Comparison of ENCODE assay signal across 18 mouse cellular contexts in the genomic region with DNA sequence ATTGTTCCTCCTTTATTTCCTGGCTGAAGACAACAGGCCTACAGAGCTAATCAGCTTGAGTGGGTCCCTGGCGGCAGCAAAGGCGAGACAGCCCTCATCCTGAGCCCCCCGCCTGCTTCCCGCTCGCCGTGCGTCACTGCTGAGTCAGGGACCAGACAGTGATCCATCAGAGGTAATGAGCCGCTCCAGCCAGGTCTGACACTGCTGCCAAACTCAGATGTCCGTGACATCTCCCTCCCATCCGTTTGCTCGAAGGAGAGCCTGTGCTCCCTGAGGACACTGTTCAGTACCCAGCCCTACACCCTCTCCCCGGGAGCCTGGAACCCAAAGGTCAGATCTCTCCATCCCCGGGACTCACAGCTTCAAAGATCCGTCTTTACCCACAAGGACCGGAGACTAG. TPM values are rescaled to one million over a fixed set of nuclear protein-coding genes. Genes with fewer than 3 reads are reported as not detected.
DNase-seq lines count a peak whose midpoint lies in the region; ATAC-seq and TF ChIP-seq lines count a peak whose summit lies in the region.
"Had no signal": no experiment of that assay in that cellular context is flagged by ENCODE, and none has a peak within 500 bp of the region (broad histone marks: within the 10 kb centered on the region; RNA-seq: fewer than 3 reads in every experiment).

No protein-coding gene starts in this region.

- H3K4me3 ChIP-seq in midbrain, postnatal 0 days (ENCODE audit: low read depth, low read length) = no peak overlapping the region
- no peak overlapping the region for H3K4me3 ChIP-seq in midbrain, embryonic 11.5 days (ENCODE audit: low read depth, low read length)
- H3K4me3 ChIP-seq: erythroblast, embryonic 14.5 days; heart, embryonic 13.5 days; hindbrain, embryonic 15.5 days; limb, embryonic 15.5 days; megakaryocyte, embryonic 14.5 days; myocyte had no signal

- H3K9me3 ChIP-seq in midbrain, postnatal 0 days (ENCODE audit: low read length) = no peaks in the 10 kb centered on the region
- no peaks in the 10 kb centered on the region for H3K9me3 ChIP-seq in midbrain, embryonic 11.5 days (ENCODE audit: control insufficient read depth, low read length)
- H3K9me3 ChIP-seq: heart, embryonic 13.5 days; hindbrain, embryonic 15.5 days; limb, embryonic 15.5 days; megakaryocyte, embryonic 14.5 days had no signal

- H3K9ac ChIP-seq in midbrain, postnatal 0 days (replicated peaks; ENCODE audit: low read length, poor library complexity, severe bottlenecking) = no peak overlapping the region
- no peak overlapping the region for H3K9ac ChIP-seq in midbrain, embryonic 11.5 days (ENCODE audit: low read length)
- H3K9ac ChIP-seq: forebrain, postnatal 0 days; heart, embryonic 13.5 days; hindbrain, embryonic 15.5 days; limb, embryonic 15.5 days had no signal

- peak; percentile 18 for DNase-seq in midbrain, postnatal 0 days (ENCODE audit: low spot score)
- DNase-seq in midbrain, embryonic 11.5 days (ENCODE audit: low spot score, missing footprints) = no peak
- DNase-seq in adrenal gland, postnatal 14 days = peak; percentile 90
- peak; percentile 77 to 84 for DNase-seq in kidney, adult 8-10 months
- DNase-seq in kidney, postnatal 4 days = peak; percentile 75 to 81
- DNase-seq in lung, postnatal 36 days = no peak
- no peak for DNase-seq in urinary bladder, adult 18-20 months (ENCODE audit: low spot score in 2 of 2)
- no peak for DNase-seq in embryo, embryonic 10 days (ENCODE audit: low spot score)
- DNase-seq: cerebellum, adult 9-11 months; forebrain, postnatal 0 days; gastrocnemius, postnatal 14 days; right cerebral cortex, adult 18-20 months had no signal

- peaks cover 15% of the 10 kb centered on the region for H3K4me1 ChIP-seq in midbrain, postnatal 0 days (ENCODE audit: insufficient read depth, low read length)
- H3K4me1 ChIP-seq in midbrain, embryonic 11.5 days (ENCODE audit: control insufficient read depth, insufficient read depth, low read length) = peaks cover 12% of the 10 kb centered on the region

- 85% methylated on average over 15 of the region's 15 CpGs for WGBS in midbrain, postnatal 0 days
- WGBS in midbrain, embryonic 11.5 days = 87% methylated on average over 15 of the region's 15 CpGs

- no peak overlapping the region for H3K27ac ChIP-seq in midbrain, postnatal 0 days (ENCODE audit: low read depth, low read length)
- no peak overlapping the region for H3K27ac ChIP-seq in midbrain, embryonic 11.5 days (ENCODE audit: low read depth, low read length)
- H3K27ac ChIP-seq: heart, embryonic 13.5 days; limb, embryonic 15.5 days had no signal

- H3K36me3 ChIP-seq in midbrain, postnatal 0 days (ENCODE audit: insufficient read depth, low read length) = peaks cover 63% of the 10 kb centered on the region
- H3K36me3 ChIP-seq in midbrain, embryonic 11.5 days (ENCODE audit: control insufficient read depth, insufficient read depth, low read length) = peaks cover 49% of the 10 kb centered on the region

- H3K27me3 ChIP-seq in midbrain, postnatal 0 days (ENCODE audit: insufficient read depth, low read length) = no peaks in the 10 kb centered on the region
- H3K27me3 ChIP-seq in midbrain, embryonic 11.5 days (ENCODE audit: control insufficient read depth, insufficient read depth, low read length) = no peaks in the 10 kb centered on the region
- H3K27me3 ChIP-seq: heart, embryonic 13.5 days; hindbrain, embryonic 15.5 days; limb, embryonic 15.5 days; megakaryocyte, embryonic 14.5 days had no signal

- no peak for ATAC-seq in midbrain, postnatal 0 days (ENCODE audit: low FRiP score)
- ATAC-seq in midbrain, embryonic 11.5 days (ENCODE audit: low FRiP score) = no peak
- ATAC-seq: forebrain, postnatal 0 days had no signal

- H3K4me2 ChIP-seq in midbrain, postnatal 0 days (ENCODE audit: low read depth, low read length, poor library complexity, severe bottlenecking) = no peak overlapping the region
- no peak overlapping the region for H3K4me2 ChIP-seq in midbrain, embryonic 11.5 days
- H3K4me2 ChIP-seq: heart, embryonic 13.5 days; hindbrain, embryonic 15.5 days; limb, embryonic 15.5 days had no signal

- no peak for TF ChIP-seq CTCF in midbrain, postnatal 0 days (IDR thresholded peaks at IDR 0.05)

RNA-seq across cellular contexts. Expression of a gene that starts 7.0 kb away (rescaled TPM):
- 207 and 228 TPM in 2 replicates for total RNA-seq in midbrain, postnatal 0 days (2014; rRNA removed)
- polyA plus RNA-seq in midbrain, postnatal 0 days (2015; fragmentation: Nextera tagmentation; extraction: Ambion mirVana) = 116 and 120 TPM in 2 replicates
- 298 and 314 TPM in 2 replicates for polyA plus RNA-seq in midbrain, embryonic 11.5 days (2014; fragmentation: Nextera tagmentation; extraction: Ambion mirVana)
- total RNA-seq in adrenal gland, postnatal 14 days (2021) = 805 and 809 TPM in 2 replicates

RNA-seq across cellular contexts. Expression of a gene that starts 24.6 kb away (rescaled TPM):
- total RNA-seq in midbrain, postnatal 0 days (2014; rRNA removed) = 0.33 and 0.71 TPM in 2 replicates
- 0.96 and 1.4 TPM in 2 replicates for polyA plus RNA-seq in midbrain, postnatal 0 days (2015; fragmentation: Nextera tagmentation; extraction: Ambion mirVana)
- 1.4 and 1.8 TPM in 2 replicates for polyA plus RNA-seq in midbrain, embryonic 11.5 days (2014; fragmentation: Nextera tagmentation; extraction: Ambion mirVana)
- 1.3 TPM in 2 replicates for total RNA-seq in adrenal gland, postnatal 14 days (2021)
- polyA plus RNA-seq: erythroblast, embryonic 14.5 days had no signal

RNA-seq across cellular contexts. Expression of a gene that starts 48.3 kb away (rescaled TPM):
- 57.4 and 66.2 TPM in 2 replicates for total RNA-seq in midbrain, postnatal 0 days (2014; rRNA removed)
- polyA plus RNA-seq in midbrain, postnatal 0 days (2015; fragmentation: Nextera tagmentation; extraction: Ambion mirVana) = 9.1 and 10.3 TPM in 2 replicates
- 13.8 and 14.0 TPM in 2 replicates for polyA plus RNA-seq in midbrain, embryonic 11.5 days (2014; fragmentation: Nextera tagmentation; extraction: Ambion mirVana)
- 42.9 and 44.2 TPM in 2 replicates for total RNA-seq in adrenal gland, postnatal 14 days (2021)

RNA-seq across cellular contexts. Expression of a gene that starts 53.9 kb away (rescaled TPM):
- total RNA-seq in midbrain, postnatal 0 days (2014; rRNA removed) = 54.7 and 68.8 TPM in 2 replicates
- polyA plus RNA-seq in midbrain, postnatal 0 days (2015; fragmentation: Nextera tagmentation; extraction: Ambion mirVana) = 65.3 and 76.0 TPM in 2 replicates
- 15.7 and 16.9 TPM in 2 replicates for polyA plus RNA-seq in midbrain, embryonic 11.5 days (2014; fragmentation: Nextera tagmentation; extraction: Ambion mirVana)
- 35.5 and 38.4 TPM in 2 replicates for total RNA-seq in adrenal gland, postnatal 14 days (2021)

Comparison
In these comparisons a context has a peak if more than half of its experiments do, and no peak if none do; other contexts are left out.
1. DNase-seq: peak in midbrain, postnatal 0 days (single experiment), adrenal gland, postnatal 14 days (single experiment), kidney, adult 8-10 months (2 of 2) and kidney, postnatal 4 days (2 of 2); none in midbrain, embryonic 11.5 days (single experiment), lung, postnatal 36 days (single experiment), urinary bladder, adult 18-20 months (0 of 2) and embryo, embryonic 10 days (single experiment).